Mouse (Mus musculus): ENCODE results near the gene Mamdc2.
"Not testable (repeated sequence)": the region's sequence is repeated elsewhere in the genome, so short reads cannot be mapped to it uniquely, and the experiment has no call there.

The Mamdc2 gene

DNA sequence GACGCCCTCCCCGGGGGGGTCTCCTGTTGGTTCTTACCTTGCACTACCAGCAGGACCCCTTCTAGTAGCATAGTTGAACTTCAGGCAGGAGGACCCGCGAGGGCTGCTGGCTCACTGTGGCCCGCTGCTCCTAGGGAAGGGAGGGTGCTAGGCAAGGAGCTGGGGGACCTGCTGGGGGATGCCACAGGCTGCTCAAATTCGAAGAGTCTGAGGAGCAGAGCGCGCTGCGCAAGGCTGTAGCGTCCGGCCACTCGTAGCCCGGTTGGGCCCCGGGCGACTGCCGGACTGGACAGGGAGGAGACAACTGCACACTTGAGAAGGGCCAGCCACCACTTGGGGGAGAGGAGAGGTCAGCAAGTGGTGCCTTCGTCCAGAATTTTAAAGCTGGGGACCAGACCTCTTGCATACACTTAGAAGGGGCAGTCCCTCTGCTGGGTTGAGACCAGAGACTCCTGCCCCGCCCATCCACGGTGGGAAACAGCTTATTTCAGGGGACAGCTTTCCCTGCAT is at the start of gene Mamdc2:
Gene Mamdc2, minus strand, starts transcription at position 455 of the 510 bp plus-strand sequence.
- peak; percentile 52 for DNase-seq (ENCODE audit: low spot score)

DNA sequence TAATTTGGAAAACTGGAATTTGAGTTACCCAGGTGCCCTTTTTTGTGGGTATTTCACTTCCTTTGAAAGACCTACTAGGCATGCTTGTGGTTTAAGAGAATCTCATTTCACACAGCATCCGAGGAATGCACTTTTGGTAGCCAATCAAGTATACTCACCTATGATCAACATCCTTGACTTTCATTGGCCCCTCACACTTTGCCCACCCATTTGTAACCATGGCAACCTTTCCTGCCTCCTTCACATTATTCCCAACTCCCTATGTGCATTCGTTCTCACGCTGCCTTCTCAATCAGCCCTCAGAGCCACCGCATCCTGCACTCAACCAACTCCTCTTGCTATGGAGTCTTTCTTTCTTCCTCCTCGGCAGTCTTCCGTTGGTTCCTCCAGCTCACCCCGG is 49.8 kb upstream of the Mamdc2 start:
- no peak for DNase-seq (ENCODE audit: low spot score)

GRCm38 (mm10) chr19:23497171-23497917 is 49.1 kb upstream of the Mamdc2 start:
- DNase-seq (ENCODE audit: low spot score): no peak

- DNase-seq (ENCODE audit: low spot score): no peak
Measured at GRCm38 (mm10) chr19:23496536-23496935, 48.3 kb upstream of the Mamdc2 start.

GRCm38 (mm10) chr19:23492663-23493062 is 44.4 kb upstream of the Mamdc2 start:
- no peak for DNase-seq (ENCODE audit: low spot score)

- not testable (repeated sequence) for DNase-seq (ENCODE audit: low spot score)
Measured at GRCm38 (mm10) chr19:23490703-23491102, 42.5 kb upstream of the Mamdc2 start.

DNA sequence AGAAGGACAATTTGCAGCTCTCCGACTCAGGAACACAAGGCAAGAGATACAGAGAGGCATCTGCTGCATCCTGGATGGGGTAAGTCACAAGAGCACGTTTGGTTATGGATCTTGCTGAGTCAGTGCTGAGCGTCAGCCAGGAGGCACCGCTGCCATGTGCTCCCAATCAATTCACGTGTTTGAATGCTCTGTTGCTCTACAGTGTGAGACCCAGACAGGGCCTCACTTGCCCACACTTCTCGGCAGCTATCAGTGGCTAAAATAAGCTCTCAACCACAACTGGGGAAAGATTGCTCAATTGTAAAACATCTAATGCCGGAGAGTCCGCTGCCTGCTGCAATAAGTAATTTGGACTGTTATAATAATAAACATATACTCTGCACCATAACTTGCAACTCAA is 41.5 kb upstream of the Mamdc2 start:
- DNase-seq (ENCODE audit: low spot score): no peak

GRCm38 (mm10) chr19:23487421-23487820 is 39.2 kb upstream of the Mamdc2 start:
- DNase-seq (ENCODE audit: low spot score): no peak

DNA sequence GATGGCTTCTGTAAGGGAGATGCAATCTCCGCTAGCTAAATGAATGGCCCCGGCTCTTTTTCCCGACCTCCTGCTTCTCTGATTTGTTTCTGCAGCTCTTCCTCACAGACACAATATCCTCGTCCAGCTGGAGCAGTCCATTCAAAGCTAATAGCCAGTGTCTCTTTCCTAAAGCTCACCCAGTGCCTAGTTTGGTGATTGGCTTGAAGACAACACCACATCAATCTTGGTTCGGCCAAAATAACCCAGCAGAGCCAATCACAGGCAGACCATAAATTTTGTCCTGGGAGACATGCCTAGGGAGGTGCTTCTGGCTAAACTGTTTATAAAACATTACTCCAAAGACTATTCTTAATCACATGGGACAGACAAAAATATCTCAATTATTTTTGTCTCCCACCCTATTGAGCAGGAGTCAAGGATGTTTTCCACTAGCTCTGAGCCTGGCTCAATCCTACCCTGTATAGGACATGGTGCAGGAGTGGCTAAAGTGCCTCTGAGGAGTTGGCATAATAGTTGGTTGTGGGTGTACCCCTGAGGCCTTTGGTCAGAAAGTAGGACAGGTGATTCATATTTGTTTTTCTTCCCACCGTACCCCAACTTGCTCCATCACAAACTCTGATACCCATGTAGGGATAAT is 38.5 kb upstream of the Mamdc2 start:
- no peak for DNase-seq (ENCODE audit: low spot score)

DNA sequence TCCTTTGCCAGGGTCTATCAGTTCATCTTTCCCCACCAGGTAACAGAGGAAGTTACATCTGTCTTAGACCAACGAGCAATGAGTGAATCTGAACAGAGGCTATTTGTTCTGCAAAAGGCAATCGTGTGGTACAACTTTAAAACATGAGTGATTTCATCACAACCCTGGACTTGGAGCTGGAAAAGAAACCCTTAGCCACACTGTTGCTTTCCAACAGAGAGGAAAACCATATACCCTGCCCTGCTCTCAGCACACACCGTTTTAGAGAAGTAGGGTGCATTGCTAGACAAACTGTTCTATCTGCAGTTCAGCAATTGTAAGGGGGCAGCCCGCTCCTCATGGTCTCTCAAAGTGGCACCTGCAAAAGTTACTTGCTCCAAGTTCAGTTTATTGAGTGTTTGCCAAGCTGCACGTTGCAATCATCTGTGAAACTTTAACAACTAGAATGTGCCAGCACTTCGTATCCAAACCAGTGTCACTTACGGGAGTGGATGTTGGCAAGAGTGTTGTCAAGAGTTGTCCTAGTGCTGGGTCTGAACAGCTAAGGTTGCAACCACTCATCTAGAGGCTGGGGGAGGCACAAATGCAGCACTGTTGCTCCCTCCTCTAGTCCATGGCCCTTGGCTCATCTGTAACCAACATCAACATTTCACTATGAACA is 37.8 kb upstream of the Mamdc2 start:
- no peak for DNase-seq (ENCODE audit: low spot score)

- not testable (repeated sequence) for DNase-seq (ENCODE audit: low spot score)
Measured at GRCm38 (mm10) chr19:23482571-23482970, 34.3 kb upstream of the Mamdc2 start.

GRCm38 (mm10) chr19:23479597-23479967 is 31.3 kb upstream of the Mamdc2 start:
- no peak for DNase-seq (ENCODE audit: low spot score)

DNA sequence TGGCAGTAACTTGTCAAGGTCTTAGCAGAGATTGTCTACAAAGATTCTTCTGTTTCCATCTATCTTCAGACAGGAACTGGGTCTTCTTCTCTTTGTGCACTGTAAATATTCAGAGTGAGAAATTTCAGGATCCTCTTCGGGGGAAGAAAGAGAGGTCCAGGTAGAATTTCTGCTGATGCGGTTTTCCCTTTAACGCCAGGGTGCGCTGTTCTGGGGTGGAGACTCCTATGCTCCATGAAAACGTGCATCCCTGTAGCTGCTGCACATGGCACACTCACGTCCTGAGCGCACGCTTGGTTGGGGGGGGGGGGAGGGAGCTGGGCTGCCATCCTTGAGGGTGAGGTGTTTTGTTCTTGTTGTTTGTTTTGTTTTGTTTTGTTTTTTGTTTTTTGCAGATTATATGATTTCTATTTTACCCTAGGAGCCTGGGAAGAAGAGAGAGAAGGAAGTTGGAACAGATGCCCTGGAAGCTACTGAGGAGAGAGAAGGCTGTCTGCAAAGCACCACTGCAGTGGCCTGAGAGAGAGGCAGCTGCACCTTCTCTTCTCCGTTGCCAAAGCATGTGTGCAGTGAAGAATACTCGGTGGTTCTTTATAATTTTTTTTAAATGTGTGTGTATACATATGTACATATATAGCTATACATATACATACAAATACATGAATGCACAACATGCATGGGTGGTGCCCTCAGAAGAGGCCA is 30.8 kb upstream of the Mamdc2 start:
- DNase-seq (ENCODE audit: low spot score): peak; percentile 77

- no peak for DNase-seq (ENCODE audit: low spot score)
Measured at GRCm38 (mm10) chr19:23477826-23478225, 29.6 kb upstream of the Mamdc2 start.

GRCm38 (mm10) chr19:23467866-23468265 is 19.6 kb upstream of the Mamdc2 start:
- peak; percentile 27 for DNase-seq (ENCODE audit: low spot score)

DNA sequence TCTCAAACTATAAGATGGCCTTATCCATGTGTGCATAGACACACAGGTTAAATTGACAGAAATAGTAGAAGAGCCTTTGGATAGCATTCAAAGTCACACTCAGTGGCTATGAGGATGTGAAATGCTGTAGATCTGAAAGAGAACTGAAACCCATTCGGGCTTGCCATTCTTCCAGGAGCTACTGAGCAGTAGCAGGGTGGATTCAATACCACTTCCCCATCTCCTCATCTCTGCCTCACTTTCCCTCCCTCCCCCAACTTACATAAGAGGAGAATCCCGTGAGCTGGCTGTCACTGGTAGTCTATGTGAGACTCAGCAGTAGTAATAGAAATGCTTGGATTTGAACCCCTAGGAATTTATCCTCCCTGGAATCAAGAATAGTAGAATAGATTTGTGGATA is 18.8 kb upstream of the Mamdc2 start:
- no peak for DNase-seq (ENCODE audit: low spot score)

DNA sequence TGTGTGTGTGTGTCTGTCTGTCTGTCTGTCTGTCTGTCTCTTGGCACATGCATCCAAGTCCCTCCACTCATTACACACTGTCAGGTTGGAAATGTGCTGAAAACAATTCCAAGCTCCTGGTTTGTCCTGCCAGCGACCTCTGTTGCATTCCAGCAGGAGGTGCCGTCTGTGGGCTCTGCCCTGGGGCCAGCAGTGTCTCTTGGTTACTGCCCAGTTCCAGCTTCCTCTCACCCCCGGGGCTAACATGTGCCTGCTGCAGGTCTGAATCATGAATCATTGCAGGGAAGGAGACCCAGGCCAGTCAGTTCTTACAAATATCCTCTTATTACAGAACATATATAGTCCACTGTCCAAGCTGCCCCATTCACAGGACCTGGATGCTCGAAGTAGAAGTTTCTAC is 9.2 kb upstream of the Mamdc2 start:
- no peak for DNase-seq (ENCODE audit: low spot score)

DNA sequence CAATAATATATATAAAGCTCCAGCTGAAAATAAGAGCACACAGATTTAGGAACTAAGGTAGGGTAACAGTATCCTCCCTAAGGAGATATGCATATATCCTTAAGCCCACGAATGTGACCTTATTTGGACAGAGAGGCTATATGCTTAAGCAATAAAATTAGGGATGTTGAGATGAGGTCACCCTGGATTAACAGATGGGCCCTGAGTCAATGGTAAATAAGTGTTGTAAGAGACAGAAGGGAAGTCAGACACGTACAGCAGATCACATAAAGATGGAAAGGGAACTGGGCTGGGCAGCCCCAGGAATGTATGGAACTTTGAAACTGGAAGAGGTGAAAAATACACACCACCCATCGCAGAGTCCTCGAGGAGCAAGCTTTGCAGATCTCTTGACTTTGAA is 3.1 kb upstream of the Mamdc2 start:
- DNase-seq (ENCODE audit: low spot score): no peak

DNA sequence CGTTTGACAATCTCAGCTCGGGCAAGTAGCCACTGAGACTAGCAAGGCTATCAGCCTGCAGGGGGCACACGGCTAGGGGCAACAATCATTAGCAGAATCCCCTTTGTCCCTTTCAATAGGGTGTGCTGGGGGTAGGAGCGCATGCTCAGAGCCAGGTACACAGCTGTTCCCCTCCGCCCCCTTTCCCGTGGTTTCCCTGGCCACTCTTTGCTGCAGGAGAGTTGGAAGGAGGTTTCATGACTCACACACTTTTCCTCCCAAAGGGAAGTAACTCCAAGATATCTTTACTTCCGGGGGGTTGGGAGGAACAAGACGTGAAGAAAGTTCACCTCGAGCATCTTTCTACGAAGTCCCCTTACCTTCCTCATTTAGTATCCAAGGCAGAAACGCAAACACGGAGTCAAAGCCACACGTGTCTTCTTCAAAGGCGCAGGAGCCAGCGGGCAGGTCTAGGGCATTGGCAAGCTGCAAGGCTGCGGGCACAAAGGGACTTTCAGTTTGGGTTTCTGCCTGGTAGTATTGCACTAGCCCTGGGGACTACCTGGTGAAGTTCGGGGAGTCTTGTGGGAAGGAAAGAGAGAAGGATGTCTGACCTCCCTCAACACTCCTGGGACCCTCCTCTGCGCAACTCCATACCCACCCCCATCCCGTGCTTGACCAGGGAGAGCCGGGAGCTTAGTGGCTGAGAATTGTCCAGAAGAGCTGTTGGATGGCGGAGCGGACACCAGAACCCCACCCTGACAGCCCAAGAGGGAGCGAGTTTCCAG is 838 bp downstream of the Mamdc2 start:
- peak; percentile 73 for DNase-seq (ENCODE audit: low spot score)

DNA sequence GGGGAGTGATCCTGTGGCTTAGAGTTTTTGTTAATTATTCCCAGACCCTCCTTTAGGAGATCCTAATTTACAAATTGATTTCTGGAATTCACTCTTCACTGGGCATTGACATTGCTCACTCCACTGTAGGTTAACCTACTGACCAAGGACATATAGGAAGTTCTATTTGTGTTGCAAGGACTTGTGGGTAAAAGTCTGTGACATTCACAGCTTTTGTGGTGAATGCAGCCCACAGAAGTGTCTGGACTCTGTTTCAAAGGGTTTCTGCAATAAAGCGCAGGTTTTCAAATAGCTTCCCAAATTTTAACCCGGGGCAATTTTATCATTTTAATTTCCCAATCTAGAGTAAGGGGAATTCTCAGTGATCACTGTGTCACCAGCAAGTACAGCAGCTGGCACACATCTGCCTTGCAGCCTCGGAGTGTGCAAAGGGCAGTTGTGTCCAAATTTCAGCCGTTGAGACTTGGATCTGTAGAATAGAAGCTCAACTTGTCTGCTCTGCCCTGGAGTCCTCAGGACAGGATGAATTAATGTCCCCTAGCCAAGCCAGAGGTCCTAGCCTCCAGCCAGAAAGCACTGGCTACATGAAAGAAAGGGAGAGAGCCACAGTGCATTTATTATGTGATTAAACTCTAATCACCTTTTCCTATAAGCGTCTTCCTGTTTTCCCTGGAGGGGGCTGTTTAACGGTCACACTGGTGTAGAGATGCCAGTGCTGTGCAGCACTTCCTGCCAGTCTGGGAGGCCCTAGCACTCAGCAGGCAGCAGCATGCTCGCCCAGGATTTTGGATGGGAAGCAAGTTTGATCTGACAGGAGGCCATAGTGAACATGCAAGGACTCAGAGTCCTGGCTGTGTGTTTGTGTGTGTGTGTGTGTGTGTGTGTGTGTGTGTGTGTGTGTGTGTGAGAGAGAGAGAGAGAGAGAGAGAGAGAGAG is 3.1 kb downstream of the Mamdc2 start:
- no peak for DNase-seq (ENCODE audit: low spot score)

DNA sequence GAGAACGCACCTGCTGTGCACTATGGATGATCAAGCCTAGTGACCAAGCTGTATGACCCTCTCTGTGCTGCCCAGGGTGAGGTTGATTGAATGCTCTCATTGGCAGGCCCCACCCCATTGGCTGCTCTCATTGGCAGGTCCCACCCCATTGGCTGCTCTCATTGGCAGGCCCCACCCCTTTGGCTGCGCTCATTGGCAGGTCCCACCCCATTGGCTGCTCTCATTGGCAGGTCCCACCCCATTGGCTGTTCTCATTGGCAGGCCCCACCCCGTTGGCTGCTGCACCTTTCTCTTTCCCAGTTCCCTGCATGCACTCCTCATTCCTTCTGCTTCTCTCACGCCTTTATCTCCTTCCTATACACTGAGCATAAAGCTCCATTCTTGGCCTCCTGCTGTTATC is 12.5 kb downstream of the Mamdc2 start:
- DNase-seq (ENCODE audit: low spot score): no peak
